Mouse (Mus musculus) stomach, postnatal 0 days (tissue): ENCODE data around the gene Rad51b.

Experiments
- CTCF ChIP-seq: IDR thresholded peaks from 2 replicates; pipeline ENCODE4 v1.5.1; 2016; ENCODE audit warnings: antibody characterized with exemption, low read depth, mild to moderate bottlenecking, moderate library complexity
- EP300 ChIP-seq: optimal IDR thresholded peaks from 2 replicates; pipeline ENCODE3; 2016; ENCODE audit warnings: antibody characterized with exemption

- no peak for TF ChIP-seq EP300
- TF ChIP-seq CTCF, result no peak
These were observed 546.4 kb downstream of the Rad51b start for GRCm38 (mm10) chr12:79843496-79843895.
